Mouse (Mus musculus) cortical plate, adult 2 months (tissue): ENCODE results near the gene Med28.

ENCODE experiments used
- CTCF ChIP-seq: fragments of 200-500 bp; IDR thresholded peaks from 2 replicates; pipeline ENCODE4 v1.5.1; 2011; ENCODE audit warnings: mild to moderate bottlenecking, control low read depth, low read length; ENCODE audit not compliant: insufficient read depth; ENCODE audit errors: extremely low read depth
- POLR2A ChIP-seq: fragments of 200-500 bp; IDR thresholded peaks from 2 replicates; pipeline ENCODE4 v1.6.1; 2011; ENCODE audit warnings: mild to moderate bottlenecking, low read length, control low read depth; ENCODE audit not compliant: insufficient read depth; ENCODE audit errors: extremely low read depth

DNA sequence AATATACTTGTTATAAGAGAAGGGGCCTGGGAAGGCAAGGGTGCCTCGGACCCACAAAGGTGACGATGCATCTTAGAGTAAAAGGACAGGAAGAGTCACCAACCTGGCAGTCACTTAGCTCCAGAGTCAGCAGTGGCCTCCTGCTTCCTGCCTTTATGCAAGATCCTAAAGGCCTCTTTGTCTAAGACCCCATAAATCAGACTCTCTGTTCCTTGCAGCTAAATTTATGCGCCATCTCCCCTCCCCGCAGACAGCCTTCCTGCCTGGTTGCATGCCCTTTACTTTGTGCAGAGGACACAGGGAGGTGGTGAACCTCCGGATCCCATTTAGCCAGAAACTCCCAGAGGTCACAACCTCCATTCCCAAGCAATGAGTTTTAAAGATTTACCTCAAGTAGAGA, 52.8 kb downstream of the Med28 start:
- TF ChIP-seq POLR2A (no peak), CTCF (no peak)
